Mouse (Mus musculus): ENCODE results near the gene Brms1. TPM values are rescaled to one million over a fixed set of nuclear protein-coding genes. Genes with fewer than 3 reads are reported as not detected.
A peak's percentile ranks its signal among the peaks of the same experiment; 100 is the strongest.

Brms1 gene
- polyA plus RNA-seq, 1 experiment from 2014 or later: 24.0 TPM

- 2% methylated on average over 56 of the region's 56 CpGs for WGBS (ENCODE audit: insufficient replicate concordance)
- Histone ChIP-seq H3K27ac (replicated peaks) (peak within 1 kb of the TSS; percentile 78), H3K9me3 (replicated peaks) (no peaks in the 10 kb centered on the region), H3K4me1 (replicated peaks) (peaks cover 59% of the 10 kb centered on the region), H3K9ac (peak within 1 kb of the TSS; percentile 55), H3K36me3 (replicated peaks) (no peaks in the 10 kb centered on the region), H3K4me3 (replicated peaks) (peak within 1 kb of the TSS; percentile 52), H3K4me2 (peak within 1 kb of the TSS; percentile 82), H3K27me3 (peaks cover 50% of the 10 kb centered on the region)
- peak; percentile 38 for ATAC-seq (ENCODE audit: insufficient read depth)
Measured at GRCm38 (mm10) chr19:5067867-5068569, 26.9 kb downstream of the Brms1 start, which contains the start of gene Cd248. Cd248 (plus strand) TSS chr19:5068078.

- no peaks in the 10 kb centered on the region for H3K9me3 ChIP-seq (replicated peaks)
- H3K4me2 ChIP-seq: peak overlapping the region; percentile 82
- H3K27me3 ChIP-seq: peaks cover 55% of the 10 kb centered on the region
- peak overlapping the region; percentile 55 for H3K9ac ChIP-seq
- 0 out of 2 replicates have a peak overlapping the region, but pooled peaks have one; percentile 78 for H3K27ac ChIP-seq (replicated peaks)
- H3K36me3 ChIP-seq (replicated peaks): no peaks in the 10 kb centered on the region
- peaks cover 65% of the 10 kb centered on the region for H3K4me1 ChIP-seq (replicated peaks)
- ATAC-seq (ENCODE audit: insufficient read depth): no peak
- whole genome bisulfite sequencing (ENCODE audit: insufficient replicate concordance): 46% methylated on average over 21 of the region's 21 CpGs
- H3K4me3 ChIP-seq (replicated peaks): peak overlapping the region; percentile 52
Measured at GRCm38 (mm10) chr19:5068570-5069234, 27.5 kb downstream of the Brms1 start.

DNA sequence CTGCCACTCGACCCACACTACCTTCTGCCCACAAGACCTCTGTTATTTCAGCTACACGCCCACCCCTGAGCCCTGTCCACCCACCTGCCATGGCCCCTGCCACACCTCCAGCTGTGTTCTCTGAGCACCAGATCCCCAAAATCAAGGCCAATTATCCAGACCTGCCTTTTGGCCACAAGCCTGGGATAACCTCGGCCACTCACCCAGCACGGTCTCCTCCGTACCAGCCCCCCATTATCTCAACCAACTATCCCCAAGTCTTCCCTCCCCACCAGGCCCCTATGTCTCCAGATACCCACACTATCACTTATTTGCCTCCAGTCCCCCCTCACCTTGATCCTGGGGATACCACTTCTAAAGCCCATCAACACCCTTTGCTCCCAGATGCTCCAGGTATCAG, 28.3 kb downstream of the Brms1 start:
- 73% methylated on average over 5 of the region's 5 CpGs for WGBS (ENCODE audit: insufficient replicate concordance)

GRCm38 (mm10) chr19:5069978-5070377, 28.8 kb downstream of the Brms1 start:
- Histone ChIP-seq H3K4me3 (replicated peaks) (no peak overlapping the region), H3K9ac (no peak overlapping the region), H3K36me3 (replicated peaks) (no peaks in the 10 kb centered on the region), H3K27me3 (peaks cover 68% of the 10 kb centered on the region), H3K27ac (replicated peaks) (no peak overlapping the region), H3K4me2 (no peak overlapping the region), H3K4me1 (replicated peaks) (peaks cover 65% of the 10 kb centered on the region), H3K9me3 (replicated peaks) (no peaks in the 10 kb centered on the region)
- no peak for ATAC-seq (ENCODE audit: insufficient read depth)
- WGBS (ENCODE audit: insufficient replicate concordance): 75% methylated on average over 7 of the region's 7 CpGs

More for the DNA sequence above, 28.3 kb downstream of the Brms1 start:
- Histone ChIP-seq H3K9me3 (replicated peaks) (no peaks in the 10 kb centered on the region), H3K4me3 (replicated peaks) (no peak overlapping the region), H3K4me1 (replicated peaks) (peaks cover 65% of the 10 kb centered on the region), H3K4me2 (0 out of 2 replicates have a peak overlapping the region, but pooled peaks have one; percentile 82), H3K27me3 (peaks cover 63% of the 10 kb centered on the region), H3K9ac (no peak overlapping the region), H3K36me3 (replicated peaks) (no peaks in the 10 kb centered on the region), H3K27ac (replicated peaks) (no peak overlapping the region)
- ATAC-seq (ENCODE audit: insufficient read depth): no peak

- H3K4me1 ChIP-seq (replicated peaks): peaks cover 65% of the 10 kb centered on the region
- ATAC-seq (ENCODE audit: insufficient read depth): no peak
- peak overlapping the region; percentile 42; the same call in 1 of the 2 replicates for H3K9ac ChIP-seq
Measured at GRCm38 (mm10) chr19:5071077-5071476, 29.9 kb downstream of the Brms1 start.

GRCm38 (mm10) chr19:5071545-5072369, 30.6 kb downstream of the Brms1 start:
- Histone ChIP-seq H3K27ac (replicated peaks) (0 out of 2 replicates have a peak overlapping the region, but pooled peaks have one; percentile 20), H3K27me3 (peaks cover 80% of the 10 kb centered on the region), H3K4me1 (replicated peaks) (peaks cover 64% of the 10 kb centered on the region), H3K9me3 (replicated peaks) (no peaks in the 10 kb centered on the region), H3K4me2 (peak overlapping the region; percentile 88), H3K36me3 (replicated peaks) (no peaks in the 10 kb centered on the region), H3K4me3 (replicated peaks) (peak overlapping the region; percentile 59), H3K9ac (peak overlapping the region; percentile 42)
- WGBS (ENCODE audit: insufficient replicate concordance): 4% methylated on average over 40 of the region's 40 CpGs
- ATAC-seq (ENCODE audit: insufficient read depth): peak; percentile 67

More at GRCm38 (mm10) chr19:5071077-5071476, 29.9 kb downstream of the Brms1 start:
- no peak overlapping the region for H3K27ac ChIP-seq (replicated peaks)
- H3K9me3 ChIP-seq (replicated peaks): no peaks in the 10 kb centered on the region
- H3K4me3 ChIP-seq (replicated peaks): peak overlapping the region; percentile 59; the same call in 1 of the 2 replicates
- H3K36me3 ChIP-seq (replicated peaks): no peaks in the 10 kb centered on the region
- H3K27me3 ChIP-seq: peaks cover 74% of the 10 kb centered on the region
- WGBS (ENCODE audit: insufficient replicate concordance): 20% methylated on average over 11 of the region's 11 CpGs
- peak overlapping the region; percentile 88 for H3K4me2 ChIP-seq

GRCm38 (mm10) chr19:5072389-5073019, 31.4 kb downstream of the Brms1 start:
- peak overlapping the region; percentile 59 for H3K4me3 ChIP-seq (replicated peaks)
- no peaks in the 10 kb centered on the region for H3K36me3 ChIP-seq (replicated peaks)
- WGBS (ENCODE audit: insufficient replicate concordance): 5% methylated on average over 20 of the region's 20 CpGs
- H3K9me3 ChIP-seq (replicated peaks): no peaks in the 10 kb centered on the region
- H3K4me2 ChIP-seq: peak overlapping the region; percentile 88
- H3K27ac ChIP-seq (replicated peaks): peak overlapping the region; percentile 45; the same call in 1 of the 2 replicates
- H3K4me1 ChIP-seq (replicated peaks): peaks cover 56% of the 10 kb centered on the region
- H3K27me3 ChIP-seq: peaks cover 73% of the 10 kb centered on the region
- H3K9ac ChIP-seq: no peak overlapping the region
- ATAC-seq (ENCODE audit: insufficient read depth): 0 out of 2 replicates have a peak, but pooled peaks have one; percentile 26

GRCm38 (mm10) chr19:5073028-5073427, 31.9 kb downstream of the Brms1 start:
- ATAC-seq (ENCODE audit: insufficient read depth): no peak
- Histone ChIP-seq H3K4me2 (peak overlapping the region; percentile 88), H3K27me3 (peaks cover 68% of the 10 kb centered on the region), H3K9me3 (replicated peaks) (no peaks in the 10 kb centered on the region), H3K9ac (no peak overlapping the region), H3K4me3 (replicated peaks) (peak overlapping the region; percentile 59), H3K36me3 (replicated peaks) (no peaks in the 10 kb centered on the region), H3K27ac (replicated peaks) (peak overlapping the region; percentile 45; the same call in 1 of the 2 replicates), H3K4me1 (replicated peaks) (peaks cover 51% of the 10 kb centered on the region)
- WGBS (ENCODE audit: insufficient replicate concordance): 2% methylated on average over 15 of the region's 15 CpGs

DNA sequence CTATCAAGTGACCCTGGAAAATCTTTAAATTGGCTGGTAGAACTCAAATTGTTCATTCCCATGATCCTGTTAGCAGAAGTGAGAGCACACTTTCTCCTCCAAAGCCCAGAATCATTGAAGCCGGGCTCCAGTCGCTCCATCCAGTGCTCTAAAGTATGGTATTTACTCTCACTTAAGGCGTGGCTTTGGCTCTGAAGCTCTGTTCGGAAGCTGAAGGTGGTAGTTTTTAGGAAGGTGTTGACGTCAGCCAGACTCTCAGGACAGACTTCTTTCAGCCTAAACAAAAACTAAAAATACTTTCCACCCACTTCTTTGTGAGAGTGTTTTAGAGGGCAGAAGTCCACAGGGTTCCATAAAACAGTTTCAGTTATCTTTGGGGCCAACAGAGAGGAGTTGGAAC, 32.4 kb downstream of the Brms1 start:
- no peak overlapping the region for H3K4me3 ChIP-seq (replicated peaks)
- peaks cover 46% of the 10 kb centered on the region for H3K4me1 ChIP-seq (replicated peaks)
- H3K9me3 ChIP-seq (replicated peaks): no peaks in the 10 kb centered on the region
- H3K36me3 ChIP-seq (replicated peaks): no peaks in the 10 kb centered on the region
- H3K4me2 ChIP-seq: no peak overlapping the region
- no peak overlapping the region for H3K27ac ChIP-seq (replicated peaks)
- 29% methylated on average over 5 of the region's 5 CpGs for WGBS (ENCODE audit: insufficient replicate concordance)
- no peak for ATAC-seq (ENCODE audit: insufficient read depth)
- H3K27me3 ChIP-seq: peaks cover 63% of the 10 kb centered on the region
- H3K9ac ChIP-seq: no peak overlapping the region

- H3K27ac ChIP-seq (replicated peaks): no peak overlapping the region
- no peak overlapping the region for H3K9ac ChIP-seq
- WGBS (ENCODE audit: insufficient replicate concordance): 76% methylated on average over 1 of the region's 1 CpGs
- no peak overlapping the region for H3K4me3 ChIP-seq (replicated peaks)
- H3K9me3 ChIP-seq (replicated peaks): no peaks in the 10 kb centered on the region
- ATAC-seq (ENCODE audit: insufficient read depth): no peak
- H3K4me2 ChIP-seq: no peak overlapping the region
- H3K4me1 ChIP-seq (replicated peaks): no peaks in the 10 kb centered on the region
- no peaks in the 10 kb centered on the region for H3K36me3 ChIP-seq (replicated peaks)
- peaks cover 75% of the 10 kb centered on the region for H3K27me3 ChIP-seq
Measured at GRCm38 (mm10) chr19:5079279-5079678, 38.1 kb downstream of the Brms1 start.
